Mouse (Mus musculus) lung, postnatal 0 days (tissue): Measurements from ENCODE around the gene Wnt2. TPM values are rescaled to one million over a fixed set of nuclear protein-coding genes. Genes with fewer than 3 reads are reported as not detected.
A peak's percentile ranks its signal among the peaks of the same experiment; 100 is the strongest.

Experiments used
- ATAC-seq: fragments of 200-750 bp; cut with Nextera tagmentation; 2 replicates; pipeline ENCODE4 v1.8.0; 2017; ENCODE audit warnings: moderate library complexity
- DNase-seq: peaks from one replicate; pipeline ENCODE4 v3.0.0-alpha.2; 2016; ENCODE audit warnings: low spot score
- H3K27ac ChIP-seq: fragments of 300-500 bp; sonication (generic); 2 replicates; pipeline ENCODE4 v1.5.1; 2014; ENCODE audit warnings: antibody characterized with exemption, mild to moderate bottlenecking, low read length, mixed read lengths
- H3K27me3 ChIP-seq: fragments of 300-500 bp; sonication (generic); replicated peaks from 2 replicates; pipeline ENCODE4 v1.6.1; 2014; ENCODE audit warnings: low read length, mixed read lengths; ENCODE audit not compliant: insufficient read depth
- H3K36me3 ChIP-seq: fragments of 300-500 bp; sonication (generic); 2 replicates; pipeline ENCODE4 v1.6.1; 2014; ENCODE audit warnings: low read length, mixed read lengths; ENCODE audit not compliant: insufficient read depth
- H3K4me1 ChIP-seq: fragments of 300-500 bp; sonication (generic); 2 replicates; pipeline ENCODE4 v1.6.1; 2014; ENCODE audit warnings: antibody characterized with exemption, low read depth, low read length, mixed read lengths; ENCODE audit not compliant: insufficient read depth
- H3K4me2 ChIP-seq: fragments of 300-500 bp; sonication (generic); replicated peaks from 2 replicates; pipeline ENCODE4 v1.6.1; 2014; ENCODE audit warnings: low read depth, mild to moderate bottlenecking, low read length, moderate library complexity, mixed read lengths
- H3K4me3 ChIP-seq: fragments of 300-500 bp; sonication (generic); 2 replicates; pipeline ENCODE4 v1.5.1; 2014; ENCODE audit warnings: low read depth, low read length
- H3K9ac ChIP-seq: fragments of 300-500 bp; sonication (generic); replicated peaks from 2 replicates; pipeline ENCODE4 v1.6.1; 2014; ENCODE audit warnings: low read depth, mild to moderate bottlenecking
- H3K9me3 ChIP-seq: fragments of 300-500 bp; sonication (generic); 2 replicates; pipeline ENCODE4 v1.6.1; 2016; ENCODE audit warnings: low read length, mixed read lengths
- CTCF ChIP-seq: IDR thresholded peaks from 2 replicates; pipeline ENCODE4 v1.5.1; 2016; ENCODE audit warnings: antibody characterized with exemption, mild to moderate bottlenecking
- EP300 ChIP-seq: IDR thresholded peaks from 2 replicates; pipeline ENCODE4 v1.6.1; 2016; ENCODE audit warnings: antibody characterized with exemption, mild to moderate bottlenecking, control low read depth
- WGBS: fragments of 180-500 bp; shearing (Covaris S2); extraction: QIAGEN DNeasy Blood & Tissue Kit; methylation state at CpG from one replicate; pipeline ENCODE4 v1.1.7; 2014; 5-methylcytosine and 5-hydroxymethylcytosine counted together
- polyA plus RNA-seq: library from polyadenylated mRNA; unstranded; fragments of >200 nt; fragmentation: Nextera tagmentation; extraction: Ambion mirVana; gene quantifications from 2 replicates; pipeline ENCODE4 v1.2.1, GENCODE M21; 2015

The Wnt2 gene
- polyA plus RNA-seq, 1 experiment from 2014 or later = 54.6 TPM

GRCm38 (mm10) chr6:17990173-17991028, 40.0 kb downstream of the Wnt2 start:
- Histone ChIP-seq H3K4me3 (no peak overlapping the region), H3K27ac (no peak overlapping the region), H3K9ac (no peak overlapping the region), H3K9me3 (no peaks in the 10 kb centered on the region), H3K27me3 (no peaks in the 10 kb centered on the region), H3K4me2 (no peak overlapping the region), H3K36me3 (no peaks in the 10 kb centered on the region), H3K4me1 (no peaks in the 10 kb centered on the region)
- ATAC-seq (no peak), DNase-seq (no peak)
- 85% methylated on average over 9 of the region's 9 CpGs for WGBS
- TF ChIP-seq EP300 (no peak), CTCF (no peak)

- Histone ChIP-seq H3K36me3 (no peaks in the 10 kb centered on the region), H3K9ac (no peak overlapping the region), H3K27ac (no peak overlapping the region), H3K4me1 (no peaks in the 10 kb centered on the region), H3K4me3 (no peak overlapping the region), H3K9me3 (no peaks in the 10 kb centered on the region), H3K4me2 (no peak overlapping the region), H3K27me3 (no peaks in the 10 kb centered on the region)
- no peak for DNase-seq
- 79% methylated on average over 1 of the region's 1 CpGs for WGBS
- ATAC-seq = no peak
- TF ChIP-seq CTCF = no peak
- no peak for TF ChIP-seq EP300
These were observed 51.0 kb downstream of the Wnt2 start for GRCm38 (mm10) chr6:17979361-17979760.

GRCm38 (mm10) chr6:17978881-17979280, 51.5 kb downstream of the Wnt2 start:
- Histone ChIP-seq H3K4me2 (no peak overlapping the region), H3K9ac (no peak overlapping the region), H3K27ac (no peak overlapping the region), H3K9me3 (no peaks in the 10 kb centered on the region), H3K36me3 (no peaks in the 10 kb centered on the region), H3K4me1 (no peaks in the 10 kb centered on the region), H3K4me3 (no peak overlapping the region), H3K27me3 (no peaks in the 10 kb centered on the region)
- 63% methylated on average over 3 of the region's 3 CpGs for WGBS
- ATAC-seq = peak; percentile 57; the same call in 1 of the 2 replicates
- DNase-seq = peak; percentile 74
- TF ChIP-seq CTCF (no peak), EP300 (no peak)

GRCm38 (mm10) chr6:17978324-17978723, 52.1 kb downstream of the Wnt2 start:
- H3K4me1 ChIP-seq = no peaks in the 10 kb centered on the region
- no peak overlapping the region for H3K9ac ChIP-seq
- H3K36me3 ChIP-seq = no peaks in the 10 kb centered on the region
- ATAC-seq (no peak), DNase-seq (no peak)
- H3K4me3 ChIP-seq = no peak overlapping the region
- no peak overlapping the region for H3K27ac ChIP-seq
- WGBS = 74% methylated on average over 5 of the region's 5 CpGs
- no peak overlapping the region for H3K4me2 ChIP-seq
- H3K9me3 ChIP-seq = no peaks in the 10 kb centered on the region
- H3K27me3 ChIP-seq = no peaks in the 10 kb centered on the region
- TF ChIP-seq CTCF (no peak), EP300 (no peak)

GRCm38 (mm10) chr6:17977165-17977564, 53.2 kb downstream of the Wnt2 start:
- no peaks in the 10 kb centered on the region for H3K27me3 ChIP-seq
- WGBS = 66% methylated on average over 1 of the region's 1 CpGs
- no peak for DNase-seq
- no peak for TF ChIP-seq CTCF
- no peak overlapping the region for H3K9ac ChIP-seq
- H3K27ac ChIP-seq = no peak overlapping the region
- ATAC-seq = no peak
- H3K36me3 ChIP-seq = no peaks in the 10 kb centered on the region
- no peak overlapping the region for H3K4me2 ChIP-seq
- H3K4me1 ChIP-seq = no peaks in the 10 kb centered on the region
- H3K9me3 ChIP-seq = no peaks in the 10 kb centered on the region
- H3K4me3 ChIP-seq = no peak overlapping the region

GRCm38 (mm10) chr6:17974416-17974815, 56.0 kb downstream of the Wnt2 start:
- Histone ChIP-seq H3K36me3 (no peaks in the 10 kb centered on the region), H3K9ac (no peak overlapping the region), H3K4me1 (no peaks in the 10 kb centered on the region), H3K27me3 (no peaks in the 10 kb centered on the region), H3K27ac (no peak overlapping the region), H3K4me2 (no peak overlapping the region), H3K9me3 (no peaks in the 10 kb centered on the region), H3K4me3 (no peak overlapping the region)
- 59% methylated on average over 3 of the region's 3 CpGs for whole genome bisulfite sequencing
- DNase-seq (no peak), ATAC-seq (no peak)
- TF ChIP-seq CTCF (no peak), EP300 (no peak)
